Mouse (Mus musculus): ENCODE measurements around the gene RPS10-NUDT3.

RPS10-NUDT3 gene

GRCm38 (mm10) chr17:27626681-27627080 lies 8.3 kb downstream of the RPS10-NUDT3 start:
- POLR2A ChIA-PET: interaction anchor here (0.6 to 17.5 kb wide), 26 partner anchors 8 to 1072 kb away, joined by 3 to 325 read pairs (median 5); partner anchors contain the start of genes Hmga1 (in 3 of the 4), RPS10-NUDT3 (in 3 of the 4), Rps10 (in 3 of the 4) and AI413582 (in 2 of the 4)
- CTCF ChIA-PET: interaction anchor here (0.6 to 3.8 kb wide), 12 partner anchors 9 to 690 kb away, joined by 3 to 12 read pairs (median 4); partner anchors contain the start of genes Hmga1 (in 1 of the 4) and RPS10-NUDT3 (in 1 of the 4)

DNA sequence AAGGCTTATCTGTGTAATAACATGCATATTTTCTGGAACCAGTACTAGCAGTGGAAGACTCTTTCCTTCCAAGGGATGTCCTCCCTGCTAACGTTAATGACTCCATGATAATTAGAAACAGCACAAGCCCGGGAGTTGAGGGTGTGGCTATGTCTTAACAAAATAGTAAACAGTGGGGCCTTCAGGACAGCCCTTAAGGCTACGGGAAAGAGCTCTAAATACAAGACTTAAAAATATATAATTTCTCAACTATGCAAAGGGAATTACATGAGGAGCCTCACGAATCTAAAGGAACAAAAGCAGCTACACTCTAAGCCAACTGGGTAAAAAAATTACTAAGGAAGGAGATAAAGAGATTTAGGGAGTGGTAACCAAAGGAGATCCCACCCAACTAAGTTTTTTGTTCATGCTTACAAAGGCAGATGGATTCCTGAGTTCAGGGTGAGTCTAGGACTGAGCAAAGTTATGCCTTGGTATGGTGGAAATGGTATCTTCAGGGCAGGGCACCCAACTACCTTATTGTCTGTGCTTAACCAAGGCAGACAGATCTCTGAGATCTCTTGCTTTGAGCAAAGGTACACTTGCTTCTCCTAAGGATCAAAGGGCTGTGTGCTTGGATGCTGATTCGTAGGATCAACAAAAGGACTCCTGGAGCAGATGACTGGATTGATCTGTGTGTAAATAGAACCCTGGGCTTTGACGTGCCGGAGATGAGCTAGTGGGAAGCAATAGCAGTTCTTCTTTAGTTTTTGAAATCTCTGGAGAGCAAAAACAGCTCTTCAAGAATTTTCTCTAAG lies 9.4 kb downstream of the RPS10-NUDT3 start:
- POLR2A ChIA-PET: interaction anchor here (0.5 to 17.5 kb wide), 40 partner anchors 8 to 1715 kb away, joined by 3 to 325 read pairs (median 4); partner anchors contain the start of genes AI413582 (in 3 of the 4), Hmga1 (in 3 of the 4), RPS10-NUDT3 (in 3 of the 4) and Rps10 (in 3 of the 4)
- CTCF ChIA-PET: interaction anchor here (0.6 to 3.8 kb wide), 9 partner anchors 10 to 1517 kb away, joined by 3 to 13 read pairs (median 5); no protein-coding TSS in a partner anchor

DNA sequence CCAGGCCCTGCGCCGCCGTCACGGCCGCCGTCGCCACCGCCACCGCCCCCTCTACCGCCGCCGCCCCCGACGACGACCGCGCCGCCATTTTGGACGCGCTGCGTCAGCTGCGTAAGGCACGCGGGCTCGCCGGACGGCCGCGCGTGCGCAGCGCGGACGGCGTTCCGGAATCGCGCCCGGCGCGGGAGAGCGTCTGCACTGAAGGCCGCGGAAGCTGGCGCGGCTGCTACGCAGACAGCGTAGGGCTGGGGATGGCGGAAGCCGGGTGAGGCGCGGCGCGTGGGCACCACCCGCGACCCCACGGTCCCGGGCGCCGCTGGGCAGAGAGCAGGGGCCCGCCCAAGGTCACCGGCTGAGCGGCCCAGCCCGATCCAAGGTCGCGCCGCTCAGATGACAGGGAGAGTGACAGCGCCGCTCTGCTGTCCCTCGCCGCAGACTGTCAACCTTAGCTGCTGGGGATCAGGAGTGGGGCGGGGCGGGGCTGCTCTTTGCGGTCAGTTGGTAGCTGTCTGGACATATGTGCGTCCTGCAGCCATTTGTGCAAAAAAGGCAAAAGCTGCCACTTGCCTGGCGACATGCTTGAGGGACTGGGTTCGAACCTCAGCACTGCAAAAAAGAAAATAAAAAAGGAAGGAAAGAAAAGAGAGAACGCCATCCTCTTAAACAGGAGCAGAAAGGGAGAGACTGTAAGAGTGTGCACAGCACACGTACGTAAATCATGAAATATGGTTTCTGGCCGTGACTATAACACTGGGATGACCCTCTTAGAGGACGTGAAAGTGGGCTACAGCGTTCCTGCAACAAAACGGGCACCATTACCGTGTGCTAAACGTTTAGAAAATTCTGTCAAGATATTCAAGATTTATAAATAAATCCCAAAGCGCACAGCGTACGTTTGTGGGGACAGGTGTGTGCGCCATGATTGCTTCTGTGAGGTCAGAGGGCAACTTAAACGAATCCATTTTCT lies 11.4 kb downstream of the RPS10-NUDT3 start, which contains the start of gene Nudt3:
Gene Nudt3 (minus strand): TSS at position 136 of the 967 bp plus-strand sequence.
- ChIA-PET POLR2A (interaction anchor here (0.6 to 17.5 kb wide), 44 partner anchors 9 to 880 kb away, joined by 3 to 325 read pairs (median 4); partner anchors contain the start of genes Hmga1 (in 4 of the 4), RPS10-NUDT3 (in 4 of the 4), Rps10 (in 3 of the 4) and AI413582 (in 2 of the 4)), CTCF (interaction anchor here in 3 of 4 experiments (0.6 to 1.1 kb wide), 6 partner anchors 11 to 456 kb away, joined by 3 to 5 read pairs (median 3); no protein-coding TSS in a partner anchor)

DNA sequence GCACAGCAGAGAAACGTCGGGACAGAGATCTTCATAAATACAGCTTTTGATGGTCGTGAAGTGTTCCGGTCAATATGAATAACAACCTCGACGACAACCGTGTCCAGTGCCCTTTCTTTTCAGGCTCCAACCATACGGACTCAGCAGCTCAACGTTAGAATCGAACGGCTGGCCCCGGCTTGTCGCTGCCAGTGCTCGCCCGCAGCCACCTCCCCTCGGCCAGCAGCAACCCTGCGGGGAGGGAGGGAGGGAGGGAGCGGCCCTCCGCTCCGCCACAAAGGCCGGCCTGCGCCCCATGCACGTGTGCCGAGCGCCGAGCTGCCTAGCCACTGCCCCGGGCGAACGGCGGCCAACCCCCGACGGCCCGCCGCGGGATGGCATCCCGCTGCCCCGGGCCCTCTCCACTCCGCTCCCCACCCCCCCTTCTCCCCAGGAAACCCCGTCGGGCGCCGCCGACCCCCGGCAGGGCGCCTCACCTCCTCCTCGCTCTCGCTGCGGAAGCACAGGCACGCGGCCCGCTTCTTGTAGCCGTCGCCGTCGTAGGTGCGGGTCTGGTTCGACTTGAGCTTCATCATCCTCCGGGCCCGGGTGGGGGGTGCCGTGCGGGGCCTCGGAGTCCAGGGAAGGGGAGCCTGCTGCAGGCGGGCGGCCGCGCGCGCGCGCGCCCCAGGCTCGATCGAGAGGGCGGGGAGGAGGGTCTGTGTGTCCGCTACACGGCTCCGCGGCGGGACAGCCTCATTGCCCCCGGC lies 12.2 kb downstream of the RPS10-NUDT3 start:
- CTCF ChIA-PET: interaction anchor here in 3 of 4 experiments (0.6 to 1.4 kb wide), 7 partner anchors 9 to 80 kb away, joined by 3 to 5 read pairs (median 3); no protein-coding TSS in a partner anchor
- POLR2A ChIA-PET: interaction anchor here (0.5 to 17.5 kb wide), 52 partner anchors 8 to 1230 kb away, joined by 3 to 325 read pairs (median 4); partner anchors contain the start of genes RPS10-NUDT3 (in 4 of the 4), Hmga1 (in 3 of the 4), Rps10 (in 3 of the 4) and AI413582 (in 2 of the 4)

DNA sequence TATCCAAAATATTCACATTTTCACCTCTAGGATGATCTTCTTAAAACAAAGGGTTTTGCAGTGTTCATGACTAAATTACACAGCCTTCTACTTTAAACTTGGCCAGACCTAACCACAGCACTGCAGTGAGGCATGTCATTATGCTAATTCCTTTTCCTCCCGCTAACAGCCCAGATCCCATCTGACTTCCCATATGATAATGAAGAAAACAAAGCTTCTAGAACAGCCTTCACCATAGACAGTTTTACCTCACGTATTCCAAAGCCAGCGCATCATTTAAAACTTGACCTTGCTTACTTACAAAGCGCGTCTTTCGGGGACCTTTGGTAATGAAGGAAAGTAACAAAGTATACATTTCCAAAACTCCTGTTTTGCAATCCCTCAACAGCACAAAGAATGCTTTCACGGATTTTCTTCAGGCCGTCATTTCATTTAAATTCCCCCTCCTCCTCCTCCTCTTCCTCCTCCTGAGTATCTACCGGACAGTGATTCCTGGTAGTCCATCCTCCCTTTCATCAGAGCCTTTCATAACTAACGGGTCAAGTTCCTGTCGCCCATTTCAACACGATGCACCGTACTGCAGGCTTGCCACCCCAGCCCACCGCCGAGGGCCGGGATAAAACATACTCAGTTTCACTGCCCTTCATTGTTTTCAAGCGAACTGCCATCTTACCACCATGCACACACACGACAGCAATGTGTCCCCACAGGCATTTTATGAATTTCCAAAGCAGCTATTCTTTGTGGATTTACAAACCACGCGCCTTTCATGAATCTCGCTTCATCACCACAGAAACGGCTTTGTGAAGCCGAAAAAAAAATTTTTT lies 13.1 kb downstream of the RPS10-NUDT3 start:
- ChIA-PET POLR2A (interaction anchor here in 3 of 4 experiments (0.6 to 17.5 kb wide), 35 partner anchors 12 to 1231 kb away, joined by 3 to 325 read pairs (median 4); partner anchors contain the start of genes Hmga1 (in 3 of the 3), RPS10-NUDT3 (in 2 of the 3), Rps10 (in 2 of the 3) and AI413582 (in 1 of the 3)), CTCF (interaction anchor here in 2 of 4 experiments (0.6 to 1.4 kb wide), 3 partner anchors 10 to 81 kb away, joined by 3 to 5 read pairs (median 3); no protein-coding TSS in a partner anchor)

DNA sequence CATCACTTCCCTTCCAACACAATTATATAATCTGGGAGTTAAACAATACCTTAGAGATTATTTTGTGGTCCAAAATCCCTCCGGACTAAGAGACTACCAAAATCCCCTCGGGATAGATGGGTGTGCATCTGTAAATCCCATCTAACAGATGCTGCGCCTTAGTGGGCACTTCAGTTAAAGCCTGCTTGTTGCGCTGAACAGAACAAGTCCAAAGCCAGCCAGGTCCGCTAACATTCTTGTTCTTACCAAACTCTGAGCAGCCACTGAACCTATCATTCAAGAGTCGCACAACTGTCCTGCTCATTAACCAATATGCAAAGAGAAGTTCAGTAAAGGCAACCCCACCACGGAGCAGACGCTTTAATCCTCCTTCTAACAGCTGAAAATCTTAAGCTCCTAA lies 13.9 kb downstream of the RPS10-NUDT3 start:
- ChIA-PET CTCF (no interaction called here), POLR2A (interaction anchor here in 3 of 4 experiments (0.5 to 17.5 kb wide), 16 partner anchors 13 to 392 kb away, joined by 3 to 325 read pairs (median 6); partner anchors contain the start of genes Hmga1 (in 2 of the 3), RPS10-NUDT3 (in 2 of the 3) and Rps10 (in 2 of the 3))

DNA sequence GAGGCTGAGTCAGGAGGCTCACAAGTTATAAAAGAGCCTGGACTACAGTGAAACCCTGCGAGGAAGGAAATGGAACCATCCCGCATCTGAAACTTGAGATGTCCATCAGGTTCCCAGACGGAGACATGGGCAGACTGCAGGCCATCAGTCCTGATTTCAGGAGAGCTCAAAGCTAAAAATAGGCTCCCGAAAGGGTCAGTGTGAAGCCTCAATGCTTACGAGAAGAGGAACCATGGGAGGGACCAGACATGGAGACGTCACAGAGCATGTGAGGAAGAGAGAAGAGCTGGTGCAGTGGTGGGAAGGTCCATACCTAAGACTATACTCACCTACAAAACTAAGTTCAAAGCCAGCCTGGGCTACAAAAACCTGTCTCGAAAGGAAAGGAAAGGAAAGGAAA lies 19.6 kb downstream of the RPS10-NUDT3 start:
- POLR2A ChIA-PET: interaction anchor here in 3 of 4 experiments (0.6 to 17.5 kb wide), 13 partner anchors 7 to 129 kb away, joined by 3 to 325 read pairs (median 3); partner anchors contain the start of genes RPS10-NUDT3 (in 2 of the 3), Rps10 (in 2 of the 3), Hmga1 (in 1 of the 3) and Nudt3 (in 1 of the 3)
- CTCF ChIA-PET: interaction anchor here in 2 of 4 experiments (0.6 to 1.0 kb wide), 2 partner anchors 23 to 542 kb away, joined by 3 read pairs; no protein-coding TSS in a partner anchor

GRCm38 (mm10) chr17:27613016-27613415 lies 22.0 kb downstream of the RPS10-NUDT3 start:
- ChIA-PET CTCF (interaction anchor here in 2 of 4 experiments (0.6 to 1.3 kb wide), 4 partner anchors 10 to 178 kb away, joined by 3 to 5 read pairs (median 4); partner anchors contain the start of gene Nudt3 (in 1 of the 2)), POLR2A (interaction anchor here in 3 of 4 experiments (1.0 to 9.9 kb wide), 8 partner anchors 7 to 57 kb away, joined by 3 to 173 read pairs (median 4); partner anchors contain the start of genes Hmga1 (in 1 of the 3), Nudt3 (in 1 of the 3), RPS10-NUDT3 (in 1 of the 3) and Rps10 (in 1 of the 3))

- CTCF ChIA-PET: interaction anchor here in 2 of 4 experiments (0.5 to 1.3 kb wide), 4 partner anchors 11 to 153 kb away, joined by 3 to 5 read pairs (median 4); partner anchors contain the start of gene Nudt3 (in 1 of the 2)
These were observed 23.0 kb downstream of the RPS10-NUDT3 start for GRCm38 (mm10) chr17:27611994-27612393.

DNA sequence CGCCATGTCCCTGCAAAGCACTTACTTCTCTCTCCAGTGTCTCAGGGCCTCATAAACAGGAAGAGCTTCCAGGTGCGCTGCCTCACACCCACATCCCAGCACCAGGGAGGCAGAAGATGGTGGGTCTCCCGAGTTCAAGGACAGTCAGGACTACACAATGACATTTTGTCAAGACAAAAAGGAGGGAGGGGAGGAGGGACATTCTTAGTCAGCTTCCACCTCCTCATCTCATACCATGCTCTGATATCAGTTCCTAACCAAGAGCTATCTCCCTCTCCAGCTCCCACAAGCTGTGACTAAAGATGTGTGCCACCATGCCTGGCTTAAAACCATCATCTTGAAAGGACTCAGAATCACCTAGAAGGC lies 23.5 kb downstream of the RPS10-NUDT3 start:
- POLR2A ChIA-PET: interaction anchor here (0.7 to 9.9 kb wide), 15 partner anchors 9 to 151 kb away, joined by 3 to 173 read pairs (median 4); partner anchors contain the start of genes RPS10-NUDT3 (in 2 of the 4), Rps10 (in 2 of the 4), Hmga1 (in 1 of the 4) and Nudt3 (in 1 of the 4)
- CTCF ChIA-PET: interaction anchor here in 2 of 4 experiments (0.6 to 1.3 kb wide), 2 partner anchors 16 to 153 kb away, joined by 3 to 4 read pairs; no protein-coding TSS in a partner anchor

More at GRCm38 (mm10) chr17:27611994-27612393, 23.0 kb downstream of the RPS10-NUDT3 start:
- POLR2A ChIA-PET: interaction anchor here (0.7 to 9.9 kb wide), 17 partner anchors 8 to 150 kb away, joined by 3 to 173 read pairs (median 4); partner anchors contain the start of genes Hmga1 (in 2 of the 4), RPS10-NUDT3 (in 2 of the 4), Rps10 (in 2 of the 4) and Nudt3 (in 1 of the 4)

DNA sequence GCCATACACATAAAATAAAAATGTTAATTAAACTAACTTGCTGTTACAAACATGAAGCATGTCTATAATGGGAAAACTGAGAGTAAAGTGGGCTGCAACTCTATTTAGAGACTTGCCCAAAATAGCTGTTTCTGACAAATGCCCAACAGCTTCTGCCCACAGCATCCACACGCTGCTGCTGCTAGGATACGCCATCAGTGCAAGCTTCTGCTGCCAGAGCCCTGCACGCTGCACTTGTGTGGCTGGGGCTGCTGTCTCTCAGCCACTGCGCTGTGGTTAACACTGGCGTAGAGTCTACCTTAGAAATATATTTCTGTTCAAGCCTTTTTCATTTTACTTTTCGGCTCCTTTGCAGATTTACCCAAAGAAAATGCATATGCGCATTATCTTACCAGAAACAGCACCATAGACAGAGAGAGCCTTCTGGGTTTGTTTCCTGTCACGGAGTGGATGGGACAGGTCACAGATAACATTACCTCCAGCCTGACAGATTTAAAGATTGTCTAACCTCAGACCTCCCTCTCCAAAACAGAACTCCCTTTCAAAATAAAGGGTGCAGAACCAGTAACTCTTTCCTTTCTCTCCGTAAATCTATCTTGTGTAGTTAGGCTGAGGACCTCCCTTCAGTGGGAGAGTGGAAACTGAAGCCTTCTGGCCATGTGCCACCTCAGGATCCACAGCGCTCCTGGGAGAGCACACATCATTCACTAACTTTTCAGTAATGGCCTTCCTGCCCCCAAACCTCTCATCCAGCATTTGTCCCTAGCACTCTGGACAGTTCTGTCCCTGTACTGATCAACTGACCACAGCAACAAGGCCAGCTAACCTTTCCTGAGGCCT lies 24.1 kb downstream of the RPS10-NUDT3 start:
- POLR2A ChIA-PET: interaction anchor here in 3 of 4 experiments (0.6 to 9.9 kb wide), 12 partner anchors 9 to 151 kb away, joined by 3 to 173 read pairs (median 8); partner anchors contain the start of genes Hmga1 (in 2 of the 3), RPS10-NUDT3 (in 2 of the 3), Rps10 (in 2 of the 3) and Nudt3 (in 1 of the 3)

DNA sequence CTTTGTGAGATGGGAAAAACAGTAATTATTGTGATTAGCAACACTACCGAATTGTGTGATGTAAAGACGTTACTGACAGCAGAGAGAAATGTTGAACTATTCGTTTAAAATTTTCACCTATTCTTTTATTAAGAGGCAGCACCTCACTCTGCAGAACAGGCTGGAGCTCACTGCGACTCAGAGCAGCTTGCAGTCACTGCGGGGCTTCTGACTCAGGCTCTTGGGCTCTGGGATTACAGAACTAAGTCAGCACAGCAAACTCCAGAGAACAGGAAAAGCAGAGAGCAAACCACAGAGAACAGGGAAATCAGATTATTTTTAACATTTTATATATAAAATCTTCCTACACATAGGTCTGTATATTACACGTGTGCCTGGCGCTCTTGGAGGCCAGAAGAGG lies 25.4 kb downstream of the RPS10-NUDT3 start:
- ChIA-PET POLR2A (interaction anchor here in 2 of 4 experiments (0.8 to 9.9 kb wide), 16 partner anchors 9 to 53 kb away, joined by 3 to 173 read pairs (median 6); partner anchors contain the start of genes Nudt3 (in 2 of the 2), Hmga1 (in 1 of the 2), RPS10-NUDT3 (in 1 of the 2) and Rps10 (in 1 of the 2)), CTCF (interaction anchor here in 2 of 4 experiments (1.2 to 2.2 kb wide), 2 partner anchors 14 to 17 kb away, joined by 3 to 7 read pairs; no protein-coding TSS in a partner anchor)

More for the DNA sequence above, 24.1 kb downstream of the RPS10-NUDT3 start:
- CTCF ChIA-PET: interaction anchor here in 2 of 4 experiments (0.5 to 1.3 kb wide), 5 partner anchors 15 to 462 kb away, joined by 3 to 4 read pairs (median 3); no protein-coding TSS in a partner anchor

GRCm38 (mm10) chr17:27603522-27604234 lies 31.3 kb downstream of the RPS10-NUDT3 start:
- CTCF ChIA-PET: interaction anchor here (0.5 to 1.4 kb wide), 9 partner anchors 13 to 704 kb away, joined by 3 to 7 read pairs (median 3); no protein-coding TSS in a partner anchor

More at GRCm38 (mm10) chr17:27603522-27604234, 31.3 kb downstream of the RPS10-NUDT3 start:
- POLR2A ChIA-PET: interaction anchor here (0.6 to 9.9 kb wide), 16 partner anchors 8 to 285 kb away, joined by 3 to 173 read pairs (median 4); partner anchors contain the start of genes Hmga1 (in 1 of the 4) and Nudt3 (in 1 of the 4)
